Mouse (Mus musculus): ENCODE results near the gene Itpk1. TPM values are rescaled to one million over a fixed set of nuclear protein-coding genes. Genes with fewer than 3 reads are reported as not detected.

Gene Itpk1
- total RNA-seq, 2 experiments from 2014 or later: 9.6 to 11.2 TPM

DNA sequence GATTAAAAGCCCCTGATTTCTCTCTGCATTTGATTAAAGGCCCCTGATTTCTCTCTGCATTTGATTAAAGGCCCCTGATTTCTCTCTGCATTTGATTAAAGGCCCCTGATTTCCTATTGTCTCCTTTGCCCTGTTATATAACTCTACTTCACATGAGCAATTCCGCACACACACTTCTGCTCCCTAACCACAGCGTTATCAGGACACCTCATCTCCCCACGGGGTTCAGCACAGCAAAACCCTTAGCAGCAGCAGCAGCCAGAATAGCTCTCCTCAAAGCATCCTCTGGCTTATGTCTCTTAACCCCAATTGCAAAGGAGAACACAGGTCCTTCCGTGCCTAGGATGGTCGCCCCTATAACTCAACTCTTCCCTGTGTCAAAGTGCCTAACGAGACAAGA is 99.1 kb downstream of the Itpk1 start:
- no peak for DNase-seq
- intact Hi-C loops (cut with DNase I): no loop called here

DNA sequence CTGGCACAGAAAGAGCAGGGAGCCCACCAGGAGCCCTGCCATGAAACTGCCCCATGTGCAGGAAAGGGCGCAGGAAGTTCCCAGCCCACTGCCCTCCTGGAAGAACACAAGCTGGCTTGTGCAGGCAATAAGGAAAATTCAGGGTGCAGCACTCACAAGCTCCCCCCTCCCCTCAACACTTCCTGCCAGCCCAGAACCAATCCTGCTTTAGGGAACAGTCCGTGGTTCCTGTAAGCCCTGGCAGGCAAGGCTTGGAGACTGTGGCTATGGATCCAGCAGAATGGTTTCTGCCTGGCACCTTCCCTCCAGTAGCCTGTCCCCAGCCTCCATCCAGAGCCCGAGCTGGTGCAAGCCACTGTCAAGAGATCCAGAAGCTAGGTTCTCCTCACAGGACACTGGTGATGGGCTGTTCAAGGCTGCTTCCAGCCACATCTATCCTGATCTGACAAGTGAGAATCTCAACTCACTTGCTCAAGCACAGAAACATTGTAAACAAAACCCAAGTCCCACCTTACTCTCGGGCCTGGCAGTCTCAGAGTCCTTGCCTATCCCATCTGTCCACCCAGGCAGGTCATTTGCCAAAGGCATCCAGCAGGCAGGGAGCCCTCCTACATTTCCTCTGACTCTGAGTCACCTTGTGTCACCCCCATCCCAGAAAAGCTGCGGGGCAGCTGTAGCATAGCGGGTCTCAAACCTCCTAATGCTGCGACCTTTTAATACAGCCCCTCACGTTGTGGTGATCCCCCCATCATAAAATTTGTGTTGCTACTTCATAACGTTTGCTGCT is 102.3 kb downstream of the Itpk1 start:
- intact Hi-C loops (cut with DNase I): no loop called here

DNA sequence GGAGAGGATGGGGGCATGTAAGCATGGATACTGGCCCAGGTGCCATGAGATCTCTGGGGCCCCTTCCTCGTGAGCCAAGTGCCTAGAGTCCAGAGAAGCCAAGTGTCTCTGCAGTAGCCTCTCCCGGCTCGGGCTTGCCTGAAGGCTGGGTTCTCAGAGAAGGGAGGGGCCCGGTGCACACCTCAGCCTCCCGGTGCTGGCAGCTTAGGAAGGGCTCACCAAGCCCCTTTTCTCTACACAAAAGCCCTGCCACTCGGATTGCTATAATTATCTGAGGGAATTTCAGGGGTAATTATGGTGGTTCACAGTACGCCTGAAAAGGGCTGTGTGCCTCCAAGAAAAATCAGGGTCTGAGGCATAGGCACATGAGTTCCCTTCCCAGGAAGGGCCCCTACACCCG is 102.9 kb downstream of the Itpk1 start:
- intact Hi-C loops (cut with DNase I): no loop called here
- no peak for DNase-seq

More for the DNA sequence above, 102.3 kb downstream of the Itpk1 start:
- DNase-seq: no peak

- DNase-seq: peak; percentile 27 to 34
- intact Hi-C loops (cut with DNase I): no loop called here
These were observed 104.4 kb downstream of the Itpk1 start for GRCm38 (mm10) chr12:102600345-102600744.

DNA sequence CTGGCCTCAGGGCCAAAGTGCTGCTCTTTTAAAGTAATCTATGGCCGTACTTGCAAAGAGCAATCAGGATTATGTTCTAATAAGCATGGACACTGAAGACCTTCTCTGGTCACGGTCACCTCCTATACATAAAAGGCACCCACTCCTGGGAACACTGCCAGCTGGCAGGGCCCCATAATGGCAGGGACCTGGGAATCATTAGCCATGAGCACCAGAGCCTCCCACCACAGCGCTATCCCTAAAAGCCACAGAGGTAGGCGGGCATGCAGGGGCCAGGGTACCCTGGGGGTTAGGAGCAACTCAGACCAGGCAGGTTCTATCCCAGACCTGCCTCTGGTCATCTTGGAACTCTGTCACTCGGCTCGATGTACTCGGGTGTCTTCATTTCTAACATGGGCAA is 104.9 kb downstream of the Itpk1 start:
- DNase-seq: no peak
- intact Hi-C loops (cut with DNase I): no loop called here

DNA sequence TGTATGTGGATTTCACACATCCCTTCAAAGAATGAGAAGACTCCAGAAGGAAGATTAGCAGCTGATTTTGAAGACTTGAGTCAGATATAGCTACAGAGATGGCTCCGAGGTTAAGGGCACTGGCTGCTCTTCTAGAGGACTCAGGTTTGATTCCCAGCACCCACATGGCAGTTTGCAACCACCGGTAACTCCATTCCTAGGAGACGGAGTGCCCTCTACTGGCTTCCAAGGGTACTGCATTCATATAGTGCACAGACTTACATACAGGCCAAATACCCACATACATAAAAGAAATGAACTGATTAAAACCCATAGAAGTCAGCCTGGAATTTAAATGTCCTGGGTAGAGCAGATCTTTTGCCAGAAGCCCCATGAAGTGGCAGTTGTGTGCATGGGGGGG is 106.2 kb downstream of the Itpk1 start:
- no peak for DNase-seq
- intact Hi-C loops (cut with DNase I): no loop called here

DNA sequence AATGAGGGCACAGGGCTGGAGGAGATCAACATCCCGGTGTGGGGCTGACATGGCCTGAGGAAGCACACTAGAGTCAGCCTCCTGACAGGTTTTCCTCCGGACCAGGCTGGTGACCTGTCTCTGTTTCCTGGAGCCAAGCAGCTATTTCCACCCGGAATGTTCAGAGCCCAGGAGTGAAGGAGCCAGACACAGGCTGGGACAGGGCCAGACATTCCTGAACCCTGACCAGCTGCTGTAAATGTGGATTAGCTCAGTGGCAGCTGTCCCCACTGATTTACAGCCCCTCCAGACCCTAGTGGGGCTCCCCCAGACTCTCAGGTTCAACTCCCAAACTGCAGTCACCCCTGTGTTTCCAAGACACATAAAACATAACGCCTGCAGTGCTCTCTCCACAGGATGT is 107.3 kb downstream of the Itpk1 start:
- DNase-seq: peak; percentile 85 to 86
- intact Hi-C loops (cut with DNase I): no loop called here

GRCm38 (mm10) chr12:102596410-102596809 is 108.3 kb downstream of the Itpk1 start:
- intact Hi-C loops (cut with DNase I): no loop called here
- DNase-seq: peak; percentile 24 to 45

DNA sequence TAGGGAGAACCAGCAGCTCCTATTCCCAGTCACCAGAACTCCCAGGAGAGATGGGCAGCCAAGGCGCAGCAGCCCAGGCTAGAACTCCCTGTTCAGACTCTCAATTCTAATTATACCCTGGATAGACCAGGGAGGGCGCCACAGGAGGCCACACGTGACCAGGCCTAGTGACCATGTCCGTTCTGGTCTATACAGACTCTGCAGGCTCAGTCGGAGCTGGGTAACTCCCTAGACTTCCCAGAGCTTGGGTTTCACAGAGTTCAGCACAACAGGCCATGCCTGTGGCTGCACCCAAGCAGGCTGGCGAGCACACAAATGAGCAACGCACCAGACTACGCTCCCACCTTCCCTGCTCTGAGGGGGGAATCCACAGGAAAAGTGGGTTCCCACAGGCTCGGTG is 110.1 kb downstream of the Itpk1 start:
- intact Hi-C loops (cut with DNase I): loop anchor here (5.0 kb wide), 1 partner anchor 83 kb away; no protein-coding TSS in a partner anchor
- DNase-seq: no peak

- peak; percentile 63 to 65 for DNase-seq
- intact Hi-C loops (cut with DNase I): loop anchor here (5.0 kb wide), 1 partner anchor 84 kb away; no protein-coding TSS in a partner anchor
These were observed 111.0 kb downstream of the Itpk1 start for GRCm38 (mm10) chr12:102593699-102594098.

DNA sequence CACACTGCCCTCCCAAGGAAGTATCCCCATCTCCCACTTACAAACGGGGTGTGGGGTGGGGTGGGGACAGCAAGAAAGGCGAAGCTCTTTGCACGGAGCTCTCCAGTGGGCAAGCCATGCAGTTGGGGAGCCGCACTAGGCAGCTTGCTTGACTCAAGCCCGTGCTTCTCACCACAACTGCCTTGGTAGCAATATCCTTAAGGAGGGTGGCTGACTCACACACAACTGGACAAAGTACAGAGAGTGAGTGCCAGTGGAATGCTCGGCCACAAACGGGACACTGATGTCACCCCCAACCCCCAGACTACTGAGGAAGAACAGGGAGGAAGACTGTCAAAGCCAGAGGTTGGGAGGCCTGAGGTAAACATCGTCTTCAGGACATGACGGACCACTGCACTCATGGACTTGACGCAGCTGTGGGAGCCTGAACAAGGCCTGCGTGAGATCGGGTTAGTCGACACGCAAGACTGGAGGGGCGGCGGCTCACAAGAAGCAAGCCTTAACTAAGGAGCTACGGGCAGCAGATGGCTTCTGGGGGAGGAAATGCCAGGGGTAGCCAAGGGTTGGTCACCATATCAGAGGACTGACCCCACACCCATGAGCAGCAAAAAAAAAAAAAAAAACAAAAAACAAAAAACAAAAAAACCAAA is 113.9 kb downstream of the Itpk1 start:
- intact Hi-C loops (cut with DNase I): loop anchor here (5.0 kb wide), 1 partner anchor 86 kb away; no protein-coding TSS in a partner anchor
- no peak for DNase-seq

DNA sequence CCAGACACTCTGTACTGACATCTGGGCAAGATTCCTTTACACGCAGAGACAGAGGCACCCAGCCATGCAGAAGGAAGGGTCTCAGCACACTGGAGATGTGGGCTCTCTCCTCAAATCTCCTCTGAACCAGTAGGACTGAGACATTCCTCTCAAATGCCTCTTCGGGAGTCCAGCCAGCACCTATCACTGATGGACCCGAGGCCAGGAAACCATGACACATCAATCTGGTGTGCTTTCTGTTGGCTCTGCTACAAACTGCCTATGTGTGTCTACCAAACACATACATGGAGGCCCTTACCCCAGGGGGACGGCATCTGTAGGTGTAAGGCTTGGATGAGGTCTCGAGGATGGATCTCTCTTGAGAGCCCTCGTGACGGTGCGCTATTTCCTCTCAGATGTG is 117.6 kb downstream of the Itpk1 start:
- intact Hi-C loops (cut with DNase I): no loop called here
- DNase-seq: peak; percentile 15 to 23

DNA sequence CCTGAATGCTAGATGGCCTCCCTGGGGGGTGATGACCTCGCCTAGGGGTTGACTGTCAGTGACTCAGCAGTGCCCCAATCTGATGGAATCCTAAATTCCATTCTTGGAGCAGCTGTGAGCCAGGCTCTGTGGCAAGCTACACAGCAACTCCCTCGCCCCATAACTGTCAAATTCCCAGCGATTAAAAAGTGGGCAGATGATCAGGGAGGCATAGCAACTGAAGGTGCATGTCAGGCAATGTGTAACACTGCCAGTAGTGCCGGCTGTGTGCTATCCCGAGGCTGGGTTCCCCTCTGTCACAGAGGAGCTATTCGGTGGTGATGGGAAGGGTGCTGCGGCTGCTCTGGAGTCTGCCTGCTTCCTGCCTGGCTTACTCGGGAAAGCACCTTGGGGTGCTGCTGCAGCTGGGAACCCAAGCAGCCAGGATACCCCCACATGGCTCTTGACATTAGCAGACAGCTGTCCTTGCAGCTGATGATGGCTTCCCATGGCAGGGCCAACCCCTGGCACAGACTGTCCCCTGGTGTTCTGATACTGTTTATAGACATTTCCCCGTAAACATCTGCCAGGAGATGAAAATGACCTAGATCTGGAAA is 118.3 kb downstream of the Itpk1 start:
- intact Hi-C loops (cut with DNase I): no loop called here
- DNase-seq: peak; percentile 54 to 65

DNA sequence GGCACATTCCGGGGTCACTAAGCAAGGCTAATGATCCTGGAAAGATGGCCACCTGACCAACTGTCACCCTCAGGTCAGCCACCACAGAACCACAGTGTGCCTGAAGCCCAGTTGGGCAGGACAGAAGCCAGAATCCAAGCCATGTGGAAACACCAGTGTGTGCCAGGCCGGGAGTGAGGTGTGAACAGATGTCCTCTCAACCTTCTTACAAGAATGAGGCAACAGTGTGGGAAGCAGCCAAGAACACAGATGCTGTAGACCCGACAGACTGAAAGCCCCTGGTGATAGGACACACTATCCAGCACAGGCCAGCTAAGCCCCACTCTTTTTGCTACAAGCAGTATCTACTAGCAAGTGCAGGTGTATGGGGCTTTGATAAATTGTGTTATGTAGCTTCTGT is 119.3 kb downstream of the Itpk1 start:
- DNase-seq: peak; percentile 74 to 75
- intact Hi-C loops (cut with DNase I): no loop called here

DNA sequence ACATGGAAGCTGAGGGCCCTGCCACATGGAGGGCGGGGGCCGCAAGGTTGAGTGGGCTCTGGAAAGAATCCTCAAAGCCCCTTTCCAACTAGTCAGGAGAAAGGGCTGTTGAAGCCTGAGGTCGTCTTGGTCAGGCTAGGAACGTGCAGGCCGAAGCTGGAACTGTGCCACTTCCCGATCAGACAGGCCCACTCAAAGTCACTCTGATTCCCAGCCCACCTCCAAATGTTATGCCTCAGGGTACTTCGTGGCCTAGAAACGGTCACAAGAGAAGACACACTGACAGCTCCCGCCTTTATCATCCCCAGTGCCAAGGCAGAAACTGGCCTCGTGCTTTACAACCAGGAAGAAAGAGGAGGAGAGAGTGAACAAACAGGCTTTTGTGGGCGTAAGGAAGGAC is 122.3 kb downstream of the Itpk1 start:
- intact Hi-C loops (cut with DNase I): no loop called here
- DNase-seq: no peak

GRCm38 (mm10) chr12:102581579-102582196 is 123.0 kb downstream of the Itpk1 start:
- intact Hi-C loops (cut with DNase I): no loop called here
- DNase-seq: no peak

DNA sequence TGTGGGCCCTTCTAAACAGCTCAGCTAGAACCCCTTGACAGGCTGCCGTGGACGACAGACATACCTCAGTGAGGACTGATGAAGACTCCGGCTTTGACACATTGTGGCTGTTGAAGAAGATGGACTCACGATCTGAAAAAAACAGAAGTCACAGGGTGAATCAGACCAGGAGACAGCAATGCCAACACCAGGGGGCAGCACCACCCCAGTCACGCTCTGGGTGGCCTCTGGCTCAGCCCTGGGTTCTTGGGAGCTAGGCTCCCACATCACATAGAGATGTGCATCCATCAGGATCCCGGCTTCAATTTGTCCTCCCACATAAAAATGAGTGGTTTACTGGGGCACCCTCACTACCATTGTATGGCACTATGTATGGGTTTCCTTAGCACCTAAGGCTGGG is 125.7 kb downstream of the Itpk1 start:
- peak; percentile 78 to 88 for DNase-seq
- intact Hi-C loops (cut with DNase I): loop anchor here (1.0 to 10.0 kb wide), 3 partner anchors 129 to 486 kb away; no protein-coding TSS in a partner anchor

- no peak for DNase-seq
- intact Hi-C loops (cut with DNase I): loop anchor here (10.0 kb wide), 1 partner anchor 488 kb away; no protein-coding TSS in a partner anchor
These were observed 127.9 kb downstream of the Itpk1 start for GRCm38 (mm10) chr12:102576659-102577398.

DNA sequence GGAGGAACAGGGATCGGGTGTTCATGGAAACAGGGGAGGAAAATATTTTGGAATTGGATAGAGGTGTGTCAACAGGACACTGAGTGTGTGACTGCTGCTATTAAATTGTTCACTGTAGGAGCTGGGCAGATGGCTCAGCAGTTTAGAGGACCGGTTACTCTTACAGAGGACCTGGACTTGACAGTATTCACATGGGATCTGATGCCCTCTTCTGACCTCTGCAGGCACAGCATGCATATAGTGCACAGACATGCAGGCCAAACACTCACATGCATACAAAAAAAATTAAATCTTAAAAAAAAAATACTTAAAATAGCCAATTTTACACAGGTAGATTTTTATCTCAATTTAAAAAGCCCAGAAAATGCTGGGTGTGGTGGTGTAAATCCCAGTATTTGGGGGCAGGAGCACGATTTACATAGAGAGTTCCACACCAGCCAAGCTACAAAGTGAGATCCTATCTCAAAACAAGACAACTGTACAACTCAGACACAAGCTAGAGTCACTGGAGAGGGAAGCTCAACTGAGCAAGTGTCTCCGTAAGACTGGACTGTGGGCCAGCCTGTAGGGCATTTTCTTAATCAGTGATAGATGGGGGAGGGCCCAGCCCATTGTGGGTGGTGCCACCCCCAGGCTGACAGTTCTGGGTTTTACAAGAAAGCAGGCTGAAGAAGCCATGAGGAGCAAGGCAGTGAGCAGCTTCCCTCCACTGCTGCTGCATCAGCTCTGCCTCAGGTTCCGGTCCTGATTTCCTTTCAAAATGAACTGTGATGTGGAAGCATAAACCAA is 129.0 kb downstream of the Itpk1 start:
- intact Hi-C loops (cut with DNase I): loop anchor here (10.0 kb wide), 1 partner anchor 489 kb away; no protein-coding TSS in a partner anchor
- no peak for DNase-seq

Data from heart, postnatal 10 days (tissue).